In genomic region chr4:135535021-135535420, GRCm38 (mm10) we compare ENCODE assay signal across 14 mouse cellular contexts.
"Had no signal": no experiment of that assay in that cellular context is flagged by ENCODE, and none has a peak within 500 bp of the region (broad histone marks: within the 10 kb centered on the region; RNA-seq: fewer than 3 reads in every experiment).

No protein-coding gene starts in this region.

- H3K4me1 ChIP-seq: stomach, embryonic 15.5 days had no signal

- H3K4me3 ChIP-seq: neural tube, embryonic 15.5 days; stomach, embryonic 15.5 days had no signal

- H3K9me3 ChIP-seq: stomach, embryonic 15.5 days had no signal

- H3K27me3 ChIP-seq: stomach, embryonic 15.5 days had no signal

- H3K36me3 ChIP-seq: neural tube, embryonic 15.5 days; stomach, embryonic 15.5 days had no signal

- DNase-seq: retina, postnatal 1 day; right cerebral cortex, adult 18-20 months; right cerebral cortex, postnatal 14 days; right cerebral cortex, postnatal 25 days; right cerebral cortex, postnatal 4 days; spleen, adult 18-20 months; thymus, adult 18-20 months; thymus, adult 2 months; thymus, postnatal 14 days; thymus, postnatal 25 days; thymus, postnatal 36 days; thymus, postnatal 4 days had no signal
